Mouse (Mus musculus): ENCODE measurements around the gene Mcm9.
"Not testable (repeated sequence)": the region's sequence is repeated elsewhere in the genome, so short reads cannot be mapped to it uniquely, and the experiment has no call there.

Gene Mcm9

GRCm38 (mm10) chr10:53630339-53630738, at the start of gene Mcm9:
Gene Mcm9 (minus strand): TSS chr10:53630439.
- in situ Hi-C loops (cut with MboI, MseI), result loop anchor here (5.0 to 10.0 kb wide), 2 partner anchors 33 to 524 kb away; partner anchors contain the start of gene Asf1a

GRCm38 (mm10) chr10:53661788-53662187, 31.5 kb upstream of the Mcm9 start:
- in situ Hi-C loops (cut with MboI, MseI), result no loop called here

GRCm38 (mm10) chr10:53654239-53654638, 24.0 kb upstream of the Mcm9 start:
- in situ Hi-C loops (cut with MboI, MseI), result not testable (repeated sequence)

GRCm38 (mm10) chr10:53650683-53651082, 20.4 kb upstream of the Mcm9 start:
- in situ Hi-C loops (cut with MboI, MseI), result no loop called here

GRCm38 (mm10) chr10:53641507-53641906, 11.3 kb upstream of the Mcm9 start:
- in situ Hi-C loops (cut with MboI, MseI), result no loop called here

GRCm38 (mm10) chr10:53635246-53635971, 5.2 kb upstream of the Mcm9 start:
- in situ Hi-C loops (cut with MboI, MseI), result loop anchor here (10.0 kb wide), 1 partner anchor 519 kb away; no protein-coding TSS in a partner anchor

- in situ Hi-C loops (cut with MboI, MseI), result loop anchor here (5.0 to 10.0 kb wide), 2 partner anchors 37 to 521 kb away; partner anchors contain the start of gene Asf1a
These were observed 3.9 kb upstream of the Mcm9 start for GRCm38 (mm10) chr10:53634160-53634559.

- in situ Hi-C loops (cut with MboI, MseI), result loop anchor here (5.0 to 10.0 kb wide), 2 partner anchors 33 to 525 kb away; partner anchors contain the start of gene Asf1a
These were observed 355 bp downstream of the Mcm9 start for GRCm38 (mm10) chr10:53629918-53630250.

- in situ Hi-C loops (cut with MboI, MseI), result no loop called here
These were observed 857 bp downstream of the Mcm9 start for GRCm38 (mm10) chr10:53629247-53629917.

GRCm38 (mm10) chr10:53615850-53616616, 14.2 kb downstream of the Mcm9 start:
- in situ Hi-C loops (cut with MboI, MseI), result loop anchor here (25.0 kb wide), 1 partner anchor 1204 kb away; the partner anchor contains the start of gene Nus1

- in situ Hi-C loops (cut with MboI, MseI), result loop anchor here (25.0 kb wide), 1 partner anchor 1202 kb away; the partner anchor contains the start of gene Nus1
These were observed 16.3 kb downstream of the Mcm9 start for GRCm38 (mm10) chr10:53613955-53614354.

- in situ Hi-C loops (cut with MboI, MseI), result loop anchor here (25.0 kb wide), 1 partner anchor 1200 kb away; the partner anchor contains the start of gene Nus1
These were observed 18.1 kb downstream of the Mcm9 start for GRCm38 (mm10) chr10:53612172-53612571.

- in situ Hi-C loops (cut with MboI, MseI), result loop anchor here (25.0 kb wide), 1 partner anchor 1196 kb away; the partner anchor contains the start of gene Nus1
These were observed 22.0 kb downstream of the Mcm9 start for GRCm38 (mm10) chr10:53608274-53608673.

GRCm38 (mm10) chr10:53605328-53605727, 24.9 kb downstream of the Mcm9 start:
- in situ Hi-C loops (cut with MboI, MseI), result loop anchor here (25.0 kb wide), 1 partner anchor 1193 kb away; the partner anchor contains the start of gene Nus1

- in situ Hi-C loops (cut with MboI, MseI), result loop anchor here (5.0 kb wide), 1 partner anchor 33 kb away; the partner anchor contains the start of gene Mcm9
These were observed 31.4 kb downstream of the Mcm9 start for GRCm38 (mm10) chr10:53598821-53599220.

GRCm38 (mm10) chr10:53597121-53597881, 32.9 kb downstream of the Mcm9 start:
- in situ Hi-C loops (cut with MboI, MseI), result loop anchor here (5.0 kb wide), 1 partner anchor 35 kb away; the partner anchor contains the start of gene Mcm9

GRCm38 (mm10) chr10:53596677-53597120, 33.5 kb downstream of the Mcm9 start, which contains the start of gene Asf1a:
Gene Asf1a (plus strand): TSS chr10:53596757.
- in situ Hi-C loops (cut with MboI, MseI), result loop anchor here (5.0 kb wide), 1 partner anchor 36 kb away; the partner anchor contains the start of gene Mcm9

- in situ Hi-C loops (cut with MboI, MseI), result loop anchor here (5.0 kb wide), 1 partner anchor 36 kb away; the partner anchor contains the start of gene Mcm9
These were observed 34.2 kb downstream of the Mcm9 start for GRCm38 (mm10) chr10:53595744-53596676.

GRCm38 (mm10) chr10:53585777-53586176, 44.5 kb downstream of the Mcm9 start:
- in situ Hi-C loops (cut with MboI, MseI), result loop anchor here (5.0 kb wide), 1 partner anchor 53 kb away; no protein-coding TSS in a partner anchor

Measured in T-helper 2 cell (primary cell).